Comparison of ENCODE assay signal across 9 mouse cellular contexts in the genomic region with DNA sequence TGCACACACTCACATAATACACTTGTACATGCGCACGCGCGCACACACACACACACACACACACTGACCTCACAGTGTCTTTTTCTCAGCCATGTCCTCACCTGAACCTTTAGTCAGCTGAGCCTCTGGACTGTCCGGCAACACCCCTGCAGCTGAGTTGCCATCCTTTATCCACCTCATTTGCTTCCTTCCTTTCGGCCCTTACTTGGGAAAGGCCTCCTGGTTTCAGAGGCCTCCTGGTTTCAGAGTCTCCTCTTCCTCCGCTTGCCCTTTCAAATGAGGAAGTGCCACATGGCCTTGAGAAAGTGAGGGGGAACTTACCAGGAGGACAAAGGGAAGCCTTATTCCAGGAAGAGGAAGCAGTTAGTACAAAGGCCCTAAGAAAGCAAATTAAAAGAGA.
DNase-seq lines count a peak whose midpoint lies in the region; ATAC-seq and TF ChIP-seq lines count a peak whose summit lies in the region.
"Had no signal": no experiment of that assay in that cellular context is flagged by ENCODE, and none has a peak within 500 bp of the region (broad histone marks: within the 10 kb centered on the region; RNA-seq: fewer than 3 reads in every experiment).

No protein-coding gene starts in this region.

- peaks cover 31% of the 10 kb centered on the region for H3K4me1 ChIP-seq in forebrain, embryonic 10.5 days
- H3K4me1 ChIP-seq in forebrain, embryonic 16.5 days (replicated peaks; ENCODE audit: control insufficient read depth, insufficient read depth, low read length): no peaks in the 10 kb centered on the region
- peaks cover 22% of the 10 kb centered on the region; the same call in 1 of the 2 replicates for H3K4me1 ChIP-seq in lung, postnatal 0 days (ENCODE audit: insufficient read depth, low read depth, low read length)
- H3K4me1 ChIP-seq in intestine, embryonic 15.5 days (replicated peaks): peaks cover 21% of the 10 kb centered on the region
- H3K4me1 ChIP-seq in neural tube, embryonic 15.5 days: 0 out of 2 replicates have a peak, but pooled peaks cover 7% of the 10 kb centered on the region
- H3K4me1 ChIP-seq in midbrain, embryonic 16.5 days (ENCODE audit: control insufficient read depth, insufficient read depth, low read length): peaks cover 8% of the 10 kb centered on the region

- H3K9me3 ChIP-seq in forebrain, embryonic 10.5 days: no peaks in the 10 kb centered on the region
- no peaks in the 10 kb centered on the region for H3K9me3 ChIP-seq in forebrain, embryonic 16.5 days (ENCODE audit: control insufficient read depth, low read length)
- H3K9me3 ChIP-seq in lung, postnatal 0 days (ENCODE audit: low read length): no peaks in the 10 kb centered on the region
- H3K9me3 ChIP-seq in intestine, embryonic 15.5 days: no peaks in the 10 kb centered on the region
- no peaks in the 10 kb centered on the region for H3K9me3 ChIP-seq in neural tube, embryonic 15.5 days (replicated peaks)
- no peaks in the 10 kb centered on the region for H3K9me3 ChIP-seq in midbrain, embryonic 16.5 days (replicated peaks; ENCODE audit: control insufficient read depth, low read length, poor library complexity, severe bottlenecking)

- no peak; the same call in 1 of the 2 replicates for TF ChIP-seq EP300 in lung, postnatal 0 days (IDR thresholded peaks at IDR 0.05)

- no peaks in the 10 kb centered on the region for H3K27me3 ChIP-seq in forebrain, embryonic 10.5 days (ENCODE audit: poor library complexity, severe bottlenecking)
- no peaks in the 10 kb centered on the region for H3K27me3 ChIP-seq in forebrain, embryonic 16.5 days (replicated peaks; ENCODE audit: control insufficient read depth, insufficient read depth, low read length)
- H3K27me3 ChIP-seq in lung, postnatal 0 days (replicated peaks; ENCODE audit: insufficient read depth, low read length): no peaks in the 10 kb centered on the region
- no peaks in the 10 kb centered on the region for H3K27me3 ChIP-seq in intestine, embryonic 15.5 days (replicated peaks)
- no peaks in the 10 kb centered on the region for H3K27me3 ChIP-seq in neural tube, embryonic 15.5 days (replicated peaks)
- H3K27me3 ChIP-seq in midbrain, embryonic 16.5 days (ENCODE audit: control insufficient read depth, insufficient read depth, low read depth, low read length): no peaks in the 10 kb centered on the region

- TF ChIP-seq CTCF in lung, postnatal 0 days (IDR thresholded peaks at IDR 0.05): no peak

- H3K4me3 ChIP-seq in forebrain, embryonic 10.5 days: no peak overlapping the region
- H3K4me3 ChIP-seq in forebrain, embryonic 16.5 days (replicated peaks; ENCODE audit: low read length): no peak overlapping the region
- H3K4me3 ChIP-seq in lung, postnatal 0 days (ENCODE audit: low read depth, low read length): no peak overlapping the region
- H3K4me3 ChIP-seq in intestine, embryonic 15.5 days (replicated peaks): no peak overlapping the region
- H3K4me3 ChIP-seq in neural tube, embryonic 15.5 days (replicated peaks): no peak overlapping the region
- H3K4me3 ChIP-seq in midbrain, embryonic 16.5 days (ENCODE audit: low read depth, low read length): no peak overlapping the region

- no peaks in the 10 kb centered on the region for H3K36me3 ChIP-seq in forebrain, embryonic 10.5 days (replicated peaks)
- H3K36me3 ChIP-seq in forebrain, embryonic 16.5 days (ENCODE audit: control insufficient read depth, insufficient read depth): no peaks in the 10 kb centered on the region
- no peaks in the 10 kb centered on the region for H3K36me3 ChIP-seq in lung, postnatal 0 days (ENCODE audit: insufficient read depth, low read length)
- no peaks in the 10 kb centered on the region for H3K36me3 ChIP-seq in intestine, embryonic 15.5 days
- H3K36me3 ChIP-seq in neural tube, embryonic 15.5 days: no peaks in the 10 kb centered on the region
- H3K36me3 ChIP-seq in midbrain, embryonic 16.5 days (ENCODE audit: control insufficient read depth, insufficient read depth, low read length): no peaks in the 10 kb centered on the region

- DNase-seq in forebrain, embryonic 10.5 days (ENCODE audit: extremely low spot score, low spot score): no peak
- DNase-seq in lung, postnatal 0 days (ENCODE audit: low spot score): peak; percentile 56
- DNase-seq in lung, postnatal 14 days: no peak
- DNase-seq: kidney, adult 8-10 months had no signal

- no peak for ATAC-seq in forebrain, embryonic 16.5 days
- no peak for ATAC-seq in lung, postnatal 0 days
- no peak for ATAC-seq in intestine, embryonic 15.5 days
- ATAC-seq in megakaryocyte progenitor cell, adult 5-6 weeks (replicated peaks; ENCODE audit: poor library complexity): peak; percentile 89
- ATAC-seq in neural tube, embryonic 15.5 days (ENCODE audit: low FRiP score): no peak
- ATAC-seq in midbrain, embryonic 16.5 days: no peak

- no peak overlapping the region for H3K9ac ChIP-seq in forebrain, embryonic 16.5 days (replicated peaks; ENCODE audit: low read depth, low read length)
- no peak overlapping the region for H3K9ac ChIP-seq in lung, postnatal 0 days (replicated peaks; ENCODE audit: low read depth)
- H3K9ac ChIP-seq in intestine, embryonic 15.5 days: no peak overlapping the region
- H3K9ac ChIP-seq in neural tube, embryonic 15.5 days (replicated peaks): no peak overlapping the region
- no peak overlapping the region for H3K9ac ChIP-seq in midbrain, embryonic 16.5 days (ENCODE audit: low read depth, low read length)

- no peak overlapping the region for H3K4me2 ChIP-seq in forebrain, embryonic 16.5 days (ENCODE audit: low read length)
- no peak overlapping the region for H3K4me2 ChIP-seq in lung, postnatal 0 days (replicated peaks; ENCODE audit: low read depth, low read length)
- 0 out of 2 replicates have a peak overlapping the region, but pooled peaks have one; percentile 22 for H3K4me2 ChIP-seq in intestine, embryonic 15.5 days (replicated peaks)
- no peak overlapping the region for H3K4me2 ChIP-seq in neural tube, embryonic 15.5 days
- H3K4me2 ChIP-seq in midbrain, embryonic 16.5 days (ENCODE audit: low read length): no peak overlapping the region

- 86% methylated on average over 7 of the region's 7 CpGs for WGBS in forebrain, embryonic 10.5 days
- 89% methylated on average over 7 of the region's 7 CpGs for WGBS in forebrain, embryonic 16.5 days
- 75% methylated on average over 7 of the region's 7 CpGs for WGBS in lung, postnatal 0 days
- 78% methylated on average over 7 of the region's 7 CpGs for WGBS in intestine, embryonic 15.5 days
- 87% methylated on average over 7 of the region's 7 CpGs for WGBS in neural tube, embryonic 15.5 days
- WGBS in midbrain, embryonic 16.5 days: 89% methylated on average over 7 of the region's 7 CpGs

- H3K27ac ChIP-seq in forebrain, embryonic 10.5 days: 0 out of 2 replicates have a peak overlapping the region, but pooled peaks have one; percentile 45
- H3K27ac ChIP-seq in forebrain, embryonic 16.5 days (ENCODE audit: low read length): no peak overlapping the region
- H3K27ac ChIP-seq in lung, postnatal 0 days (ENCODE audit: low read length): no peak overlapping the region
- H3K27ac ChIP-seq in intestine, embryonic 15.5 days: no peak overlapping the region; the same call in 1 of the 2 replicates
- H3K27ac ChIP-seq in neural tube, embryonic 15.5 days (replicated peaks): no peak overlapping the region
- H3K27ac ChIP-seq in midbrain, embryonic 16.5 days (ENCODE audit: low read length): no peak overlapping the region; the same call in 1 of the 2 replicates
